Mouse (Mus musculus) right cerebral cortex, adult 2 months (tissue): ENCODE data around the gene Sgca.

ENCODE experiments used
- DNase-seq, 2 experiments: peaks; one replicate each; pipeline ENCODE4 v3.0.0; 2021 to 2022; ENCODE audit warnings: low spot score in 2 of 2

Gene Sgca

DNA sequence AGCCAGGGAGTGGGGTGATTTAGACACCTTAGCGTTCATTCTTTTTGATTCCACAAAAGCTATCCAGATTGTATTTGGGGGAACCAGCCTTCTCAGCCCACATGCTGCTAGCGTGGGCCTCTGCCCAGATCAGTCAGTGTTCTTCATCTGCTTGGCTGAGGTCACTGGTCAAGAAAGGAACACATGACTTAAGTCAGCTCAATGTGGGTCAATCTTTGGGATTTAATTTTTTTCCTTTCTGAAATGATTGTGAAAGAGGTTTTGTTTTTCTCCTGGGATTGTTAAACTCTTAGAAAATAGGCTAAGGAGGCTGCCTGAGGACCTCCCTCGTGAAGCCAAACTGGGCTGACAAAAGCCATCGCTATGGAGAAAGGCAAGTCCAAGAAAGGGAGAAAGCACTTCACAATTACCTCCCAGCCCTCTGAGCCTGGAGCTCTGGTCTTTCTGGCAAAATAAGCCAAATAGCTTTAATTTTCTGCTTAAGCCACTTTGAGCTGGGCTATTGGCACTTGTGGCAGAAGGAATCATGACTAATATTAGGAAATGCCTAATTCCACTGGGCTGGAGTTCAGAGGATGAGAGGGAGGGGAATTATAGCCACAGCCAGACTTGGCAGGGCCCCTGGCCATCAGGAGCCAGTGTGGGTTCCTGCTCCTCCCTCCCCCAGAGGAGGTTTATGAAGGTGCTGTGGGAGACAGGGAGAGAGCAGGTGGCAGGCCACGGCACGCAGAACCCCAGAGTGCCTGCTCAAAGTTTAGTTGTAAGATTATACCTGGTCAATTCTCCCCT lies 62.6 kb downstream of the Sgca start:
- DNase-seq = no peak
